Mouse (Mus musculus): ENCODE measurements around the gene Tiparp. TPM values are rescaled to one million over a fixed set of nuclear protein-coding genes. Genes with fewer than 3 reads are reported as not detected.

Gene Tiparp
- polyA plus RNA-seq, 1 experiment from 2014 or later: 36.0 TPM

DNA sequence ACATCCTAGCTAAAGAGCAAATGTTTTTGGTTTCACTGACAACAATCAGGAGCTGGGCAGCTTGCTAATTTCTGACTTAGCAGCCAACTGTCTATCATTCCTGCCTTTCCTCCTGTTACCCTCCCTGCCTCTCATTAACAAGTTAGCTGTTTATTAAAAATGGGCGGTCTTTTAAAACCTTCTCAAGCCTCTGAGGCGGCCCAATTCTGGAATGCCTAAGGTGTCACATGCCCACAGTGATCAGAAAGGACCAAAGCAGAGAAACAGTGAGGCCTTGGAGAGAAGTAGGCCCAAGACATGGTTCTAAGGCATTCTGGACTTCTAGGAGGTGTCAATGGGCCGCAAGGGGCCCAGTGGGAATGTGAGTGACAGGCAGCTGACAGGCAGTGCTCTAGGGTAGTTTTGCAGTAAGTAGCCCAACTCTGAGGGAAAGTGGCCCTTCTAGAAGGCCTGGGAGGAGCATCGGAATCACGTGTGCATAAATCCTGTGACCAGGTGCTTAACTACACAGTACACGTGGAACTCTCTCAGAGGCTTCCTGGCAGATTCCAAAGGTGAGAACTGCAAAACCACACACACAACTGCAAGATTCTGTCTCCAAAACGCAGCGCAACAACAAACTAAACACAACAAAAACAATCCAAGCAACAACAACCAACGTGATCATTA lies 37.6 kb downstream of the Tiparp start:
- H3K9ac ChIP-seq: no peak overlapping the region
- WGBS: 60% methylated on average over 9 of the region's 9 CpGs
- peaks cover 4% of the 10 kb centered on the region; the same call in 1 of the 2 replicates for H3K4me1 ChIP-seq (replicated peaks)
- no peaks in the 10 kb centered on the region for H3K27me3 ChIP-seq
- no peak overlapping the region for H3K4me2 ChIP-seq
- no peaks in the 10 kb centered on the region for H3K9me3 ChIP-seq
- no peak for ATAC-seq (ENCODE audit: low FRiP score)
- no peak overlapping the region for H3K4me3 ChIP-seq
- H3K27ac ChIP-seq: no peak overlapping the region
- H3K36me3 ChIP-seq: no peaks in the 10 kb centered on the region

DNA sequence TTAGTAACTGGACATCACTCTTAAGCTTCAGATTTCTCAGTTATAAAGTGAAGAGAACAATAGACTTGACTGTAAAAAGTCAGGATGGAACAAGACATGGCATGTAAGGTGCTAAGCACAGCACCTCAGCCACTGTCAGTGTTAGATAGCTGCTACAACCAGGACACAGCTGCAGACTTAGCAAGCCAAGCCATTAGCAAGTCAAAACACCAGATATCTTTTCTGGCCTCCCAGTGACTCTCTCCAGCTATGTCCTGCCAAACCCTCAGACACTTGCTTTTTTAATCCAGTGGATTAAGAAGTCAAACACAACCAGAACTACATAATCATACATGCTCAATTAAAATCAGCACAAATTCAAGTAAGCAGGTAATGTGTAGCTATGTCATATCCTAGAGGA lies 41.7 kb downstream of the Tiparp start:
- Histone ChIP-seq H3K4me1 (replicated peaks) (no peaks in the 10 kb centered on the region), H3K27me3 (no peaks in the 10 kb centered on the region), H3K27ac (no peak overlapping the region), H3K9ac (no peak overlapping the region), H3K4me3 (no peak overlapping the region), H3K9me3 (no peaks in the 10 kb centered on the region), H3K36me3 (no peaks in the 10 kb centered on the region), H3K4me2 (no peak overlapping the region)
- no peak for ATAC-seq (ENCODE audit: low FRiP score)

- Histone ChIP-seq H3K9ac (no peak overlapping the region), H3K36me3 (no peaks in the 10 kb centered on the region), H3K4me2 (no peak overlapping the region), H3K27ac (no peak overlapping the region), H3K27me3 (no peaks in the 10 kb centered on the region), H3K9me3 (no peaks in the 10 kb centered on the region), H3K4me1 (replicated peaks) (no peaks in the 10 kb centered on the region), H3K4me3 (no peak overlapping the region)
- WGBS: 43% methylated on average over 3 of the region's 3 CpGs
- ATAC-seq (ENCODE audit: low FRiP score): no peak
Observed at GRCm38 (mm10) chr3:65573516-65573915, 45.3 kb downstream of the Tiparp start.

DNA sequence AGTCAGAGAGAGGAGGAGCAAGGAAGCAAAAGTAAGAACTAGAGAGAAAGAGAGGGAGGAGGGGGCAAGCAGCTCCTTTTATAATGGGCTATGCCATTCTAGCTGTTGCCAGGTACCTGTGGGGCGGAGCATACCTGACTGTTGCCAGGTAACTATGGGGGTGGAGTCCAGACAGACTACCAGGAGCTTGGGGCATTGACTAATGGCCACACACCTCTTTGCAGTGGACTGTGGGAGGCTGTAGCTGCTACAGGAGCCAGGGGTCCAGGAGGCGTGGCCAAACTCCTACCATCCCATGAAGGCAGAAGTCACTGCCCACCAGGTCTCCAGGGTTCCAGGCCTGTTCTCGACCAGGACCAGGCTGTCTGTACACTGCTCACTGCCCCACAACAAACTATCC lies 49.4 kb downstream of the Tiparp start:
- no peak for ATAC-seq (ENCODE audit: low FRiP score)
- H3K27me3 ChIP-seq: no peaks in the 10 kb centered on the region
- H3K27ac ChIP-seq: no peak overlapping the region
- 84% methylated on average over 3 of the region's 3 CpGs for WGBS
- H3K9me3 ChIP-seq: no peaks in the 10 kb centered on the region
- H3K4me2 ChIP-seq: no peak overlapping the region
- no peak overlapping the region for H3K4me3 ChIP-seq
- H3K9ac ChIP-seq: no peak overlapping the region
- H3K36me3 ChIP-seq: no peaks in the 10 kb centered on the region
- H3K4me1 ChIP-seq (replicated peaks): no peaks in the 10 kb centered on the region

DNA sequence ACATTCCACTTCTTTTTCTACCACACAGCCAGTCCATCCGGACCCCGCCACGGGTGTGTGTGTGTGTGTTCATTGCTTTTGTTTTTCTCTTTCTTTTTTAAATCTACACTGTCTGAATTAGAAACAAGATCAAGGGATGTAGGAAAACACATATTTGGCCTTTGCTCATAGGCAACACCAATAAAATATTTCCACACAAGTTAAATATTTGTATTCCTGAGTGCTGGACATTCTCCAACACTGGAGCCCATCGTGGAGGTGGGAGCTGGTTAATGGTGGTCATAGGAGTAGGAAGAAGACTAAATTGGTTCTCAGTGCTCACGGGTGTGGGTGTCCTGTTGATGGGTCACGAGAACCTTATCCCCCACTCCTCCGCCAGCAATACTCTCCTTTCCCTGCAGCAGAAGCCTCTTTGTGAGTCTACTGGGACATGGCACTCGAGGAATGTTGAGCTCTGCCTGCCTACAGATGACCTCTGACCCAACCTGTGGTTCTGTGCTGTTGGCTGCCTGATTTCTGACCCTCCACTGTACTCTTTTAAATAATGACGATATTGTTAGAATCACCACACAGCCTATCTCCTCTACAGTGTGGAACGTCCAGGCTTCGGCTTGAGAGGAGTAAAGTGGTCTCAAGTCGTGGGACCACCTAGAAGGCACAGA lies 51.2 kb downstream of the Tiparp start:
- H3K4me1 ChIP-seq (replicated peaks): no peaks in the 10 kb centered on the region
- H3K36me3 ChIP-seq: no peaks in the 10 kb centered on the region
- H3K27me3 ChIP-seq: no peaks in the 10 kb centered on the region
- H3K4me2 ChIP-seq: no peak overlapping the region
- no peak overlapping the region for H3K9ac ChIP-seq
- 78% methylated on average over 12 of the region's 12 CpGs for WGBS
- no peak overlapping the region for H3K4me3 ChIP-seq
- no peak for ATAC-seq (ENCODE audit: low FRiP score)
- no peak overlapping the region for H3K27ac ChIP-seq
- no peaks in the 10 kb centered on the region for H3K9me3 ChIP-seq

DNA sequence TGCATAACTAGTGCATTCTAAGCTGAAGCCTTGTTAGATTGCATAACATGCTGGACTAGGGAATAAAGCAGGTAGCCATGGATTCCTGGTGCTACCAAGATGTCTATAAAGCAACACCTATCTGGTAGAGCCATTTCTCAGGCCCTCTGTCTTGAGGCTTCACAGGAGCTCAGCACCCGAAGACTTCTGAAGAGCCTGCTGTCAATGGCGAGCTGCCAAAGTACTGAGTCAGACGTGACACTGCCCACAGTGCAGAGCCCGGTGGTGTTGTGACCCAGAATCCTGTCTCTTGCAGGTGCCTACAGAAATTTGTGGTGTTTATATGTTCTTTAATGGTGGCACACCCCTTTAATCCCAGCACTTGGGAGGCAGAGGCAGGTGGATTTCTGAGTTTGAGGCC lies 53.4 kb downstream of the Tiparp start:
- 83% methylated on average over 4 of the region's 4 CpGs for WGBS
- Histone ChIP-seq H3K4me3 (no peak overlapping the region), H3K27ac (no peak overlapping the region), H3K4me1 (replicated peaks) (peaks cover 7% of the 10 kb centered on the region), H3K9me3 (no peaks in the 10 kb centered on the region), H3K36me3 (no peaks in the 10 kb centered on the region), H3K4me2 (no peak overlapping the region), H3K27me3 (no peaks in the 10 kb centered on the region), H3K9ac (no peak overlapping the region)
- no peak for ATAC-seq (ENCODE audit: low FRiP score)

DNA sequence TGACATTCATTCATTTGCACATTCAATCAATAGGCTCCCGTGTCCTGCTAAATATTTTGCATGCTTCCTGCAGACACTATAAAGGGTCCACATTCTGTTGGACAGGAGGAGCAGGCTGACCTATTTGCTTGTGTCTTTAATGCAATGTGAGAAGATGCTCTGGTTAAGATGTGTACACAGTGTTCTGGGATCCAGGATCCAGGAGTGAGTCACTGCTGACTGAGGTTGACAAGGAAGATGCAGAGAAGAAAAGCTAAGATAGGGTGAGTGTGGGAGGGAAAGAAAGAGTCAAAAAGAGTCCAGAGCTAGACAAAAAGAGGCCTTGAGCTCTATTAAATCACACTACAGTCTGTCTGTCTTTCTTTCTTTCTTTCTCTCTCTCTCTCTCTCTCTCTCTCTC lies 56.1 kb downstream of the Tiparp start:
- ATAC-seq (ENCODE audit: low FRiP score): no peak
- H3K4me3 ChIP-seq: no peak overlapping the region
- no peak overlapping the region for H3K4me2 ChIP-seq
- H3K4me1 ChIP-seq (replicated peaks): peaks cover 14% of the 10 kb centered on the region
- H3K27ac ChIP-seq: no peak overlapping the region
- no peaks in the 10 kb centered on the region for H3K9me3 ChIP-seq
- no peaks in the 10 kb centered on the region for H3K36me3 ChIP-seq
- 70% methylated on average over 1 of the region's 1 CpGs for WGBS
- H3K9ac ChIP-seq: no peak overlapping the region
- H3K27me3 ChIP-seq: no peaks in the 10 kb centered on the region

- Histone ChIP-seq H3K4me2 (no peak overlapping the region), H3K4me3 (no peak overlapping the region), H3K9me3 (no peaks in the 10 kb centered on the region), H3K27ac (no peak overlapping the region), H3K9ac (no peak overlapping the region), H3K36me3 (no peaks in the 10 kb centered on the region), H3K4me1 (replicated peaks) (peaks cover 14% of the 10 kb centered on the region), H3K27me3 (no peaks in the 10 kb centered on the region)
- WGBS: 62% methylated on average over 8 of the region's 8 CpGs
- no peak for ATAC-seq (ENCODE audit: low FRiP score)
Observed at GRCm38 (mm10) chr3:65585291-65585690, 57.1 kb downstream of the Tiparp start.

DNA sequence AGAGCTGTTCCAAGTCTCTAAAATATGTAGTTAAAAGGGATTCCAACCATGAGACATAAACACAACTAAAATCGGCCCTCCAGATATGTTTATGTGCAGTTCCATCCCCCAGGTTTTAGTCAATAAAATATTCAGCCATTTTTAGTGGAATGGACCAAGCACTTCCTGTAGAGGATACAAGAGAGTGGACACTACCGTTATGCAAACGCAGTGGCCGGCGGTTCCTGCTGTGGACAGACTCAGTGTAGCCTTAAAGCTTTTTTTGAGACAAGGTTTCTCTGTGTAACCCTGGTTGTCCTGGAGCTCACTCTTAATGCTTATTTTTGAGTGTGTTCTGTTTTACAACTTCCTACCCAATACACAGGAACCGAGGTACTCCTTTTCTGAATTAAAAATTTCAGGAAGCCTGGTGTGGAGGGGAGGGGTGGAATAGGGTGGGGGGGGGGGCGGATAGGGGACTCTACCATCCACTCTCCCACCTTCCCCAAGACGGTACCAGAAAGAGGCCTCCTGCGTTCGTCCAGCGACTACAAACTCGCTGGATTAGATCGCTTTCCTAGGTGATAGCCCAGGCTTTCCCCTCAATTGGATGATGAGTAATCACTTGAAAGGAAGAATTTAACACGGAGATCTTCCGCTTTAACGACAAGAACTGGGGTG lies 57.7 kb downstream of the Tiparp start:
- 34% methylated on average over 16 of the region's 16 CpGs for WGBS
- H3K4me3 ChIP-seq: peak overlapping the region; percentile 33
- H3K9ac ChIP-seq: peak overlapping the region; percentile 49
- H3K36me3 ChIP-seq: no peaks in the 10 kb centered on the region
- no peaks in the 10 kb centered on the region for H3K9me3 ChIP-seq
- H3K4me1 ChIP-seq (replicated peaks): peaks cover 14% of the 10 kb centered on the region
- peak; percentile 37 for ATAC-seq (ENCODE audit: low FRiP score)
- 0 out of 2 replicates have a peak overlapping the region, but pooled peaks have one; percentile 23 for H3K27ac ChIP-seq
- H3K27me3 ChIP-seq: no peaks in the 10 kb centered on the region
- peak overlapping the region; percentile 59 for H3K4me2 ChIP-seq

- H3K9me3 ChIP-seq: no peaks in the 10 kb centered on the region
- H3K27ac ChIP-seq: peak overlapping the region; percentile 23; the same call in 1 of the 2 replicates
- peak overlapping the region; percentile 59 for H3K4me2 ChIP-seq
- H3K4me3 ChIP-seq: peak overlapping the region; percentile 33
- WGBS: 3% methylated on average over 16 of the region's 16 CpGs
- H3K4me1 ChIP-seq (replicated peaks): peaks cover 14% of the 10 kb centered on the region
- no peaks in the 10 kb centered on the region for H3K36me3 ChIP-seq
- peak; percentile 89 for ATAC-seq (ENCODE audit: low FRiP score)
- peak overlapping the region; percentile 49 for H3K9ac ChIP-seq
- H3K27me3 ChIP-seq: no peaks in the 10 kb centered on the region
Observed at GRCm38 (mm10) chr3:65586483-65586905, 58.3 kb downstream of the Tiparp start.

- Histone ChIP-seq H3K4me1 (replicated peaks) (peaks cover 14% of the 10 kb centered on the region), H3K36me3 (no peaks in the 10 kb centered on the region), H3K27ac (0 out of 2 replicates have a peak overlapping the region, but pooled peaks have one; percentile 23), H3K4me2 (peak overlapping the region; percentile 59), H3K9me3 (no peaks in the 10 kb centered on the region), H3K27me3 (no peaks in the 10 kb centered on the region), H3K4me3 (peak overlapping the region; percentile 33; the same call in 1 of the 2 replicates), H3K9ac (peak overlapping the region; percentile 49)
- 59% methylated on average over 2 of the region's 2 CpGs for WGBS
- ATAC-seq (ENCODE audit: low FRiP score): no peak
Observed at GRCm38 (mm10) chr3:65586966-65587365, 58.8 kb downstream of the Tiparp start.

- H3K4me1 ChIP-seq (replicated peaks): peaks cover 14% of the 10 kb centered on the region
- no peak overlapping the region for H3K4me3 ChIP-seq
- no peaks in the 10 kb centered on the region for H3K36me3 ChIP-seq
- H3K27ac ChIP-seq: no peak overlapping the region
- H3K9ac ChIP-seq: no peak overlapping the region
- WGBS: 75% methylated on average over 3 of the region's 3 CpGs
- H3K9me3 ChIP-seq: no peaks in the 10 kb centered on the region
- H3K27me3 ChIP-seq: no peaks in the 10 kb centered on the region
- no peak for ATAC-seq (ENCODE audit: low FRiP score)
- no peak overlapping the region for H3K4me2 ChIP-seq
Observed at GRCm38 (mm10) chr3:65588424-65588823, 60.2 kb downstream of the Tiparp start.
